Mouse (Mus musculus): Measurements from ENCODE around the gene F13a1. TPM values are rescaled to one million over a fixed set of nuclear protein-coding genes. Genes with fewer than 3 reads are reported as not detected.

F13a1 gene
- polyA plus RNA-seq (2012; rRNA removed), result 17.8 and 21.2 TPM in 2 replicates

DNA sequence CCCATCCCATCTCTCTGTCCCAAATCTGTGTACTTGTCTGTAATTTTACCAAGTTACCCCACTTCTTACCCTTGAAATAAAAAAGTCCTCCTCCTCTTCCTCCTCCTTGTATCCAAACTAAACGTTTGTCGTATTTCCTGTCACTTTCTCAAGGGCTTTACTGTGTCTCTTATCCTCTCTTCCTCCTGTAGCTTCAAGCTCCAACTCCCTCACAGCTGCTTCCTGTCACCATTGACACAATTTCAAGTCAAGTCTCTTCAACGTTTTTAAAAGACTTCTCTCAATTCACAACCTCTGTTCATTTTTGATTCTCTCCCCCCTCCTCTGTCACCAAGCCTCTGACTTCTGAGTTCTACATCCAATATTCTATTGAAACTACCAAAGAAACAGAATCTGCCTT lies at the start of gene F13a1:
TSS of gene F13a1 (minus strand) at position 119 of the 400 bp plus-strand sequence.
- DNase-seq (ENCODE audit: low read depth), result no peak

DNA sequence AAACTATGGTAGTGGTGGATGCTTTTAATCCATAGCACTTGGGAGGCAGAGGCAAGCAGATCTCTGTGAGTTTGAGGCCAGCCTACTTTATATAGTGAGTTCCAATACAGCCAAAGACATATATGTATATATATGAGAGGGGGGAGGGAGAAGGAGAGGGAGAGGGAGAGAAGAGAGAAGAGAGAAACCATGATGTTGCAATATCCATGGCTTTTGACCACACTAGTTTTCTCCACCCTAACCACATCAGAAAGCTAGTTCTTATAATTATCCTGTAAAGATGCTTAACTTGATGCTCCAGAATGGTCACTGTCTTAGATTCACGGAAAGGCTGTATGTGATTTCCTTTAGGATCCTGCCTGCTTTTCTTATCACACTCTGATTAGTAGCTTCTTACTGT lies 41.6 kb upstream of the F13a1 start:
- no peak for DNase-seq (ENCODE audit: low read depth)

DNA sequence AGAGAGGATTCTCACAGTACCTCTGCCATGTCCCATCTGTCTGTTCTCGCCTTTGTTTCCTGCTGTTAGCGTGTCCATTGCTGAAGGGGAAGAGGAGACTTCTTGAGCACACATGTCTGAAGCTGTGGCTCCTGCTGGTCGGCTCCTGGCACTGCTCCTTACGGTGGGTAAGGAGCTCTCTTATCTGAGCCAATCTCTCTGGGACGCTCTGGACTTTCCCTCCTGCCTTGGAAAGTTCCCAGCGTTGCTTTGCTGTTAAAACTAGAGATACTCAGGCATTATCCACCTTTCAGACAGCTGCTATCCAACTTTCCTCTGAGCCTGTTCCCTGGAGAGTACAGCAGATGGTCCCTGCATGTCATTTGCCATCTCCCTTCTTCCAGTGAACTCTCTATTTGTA lies 39.1 kb upstream of the F13a1 start:
- no peak for DNase-seq (ENCODE audit: low read depth)

DNA sequence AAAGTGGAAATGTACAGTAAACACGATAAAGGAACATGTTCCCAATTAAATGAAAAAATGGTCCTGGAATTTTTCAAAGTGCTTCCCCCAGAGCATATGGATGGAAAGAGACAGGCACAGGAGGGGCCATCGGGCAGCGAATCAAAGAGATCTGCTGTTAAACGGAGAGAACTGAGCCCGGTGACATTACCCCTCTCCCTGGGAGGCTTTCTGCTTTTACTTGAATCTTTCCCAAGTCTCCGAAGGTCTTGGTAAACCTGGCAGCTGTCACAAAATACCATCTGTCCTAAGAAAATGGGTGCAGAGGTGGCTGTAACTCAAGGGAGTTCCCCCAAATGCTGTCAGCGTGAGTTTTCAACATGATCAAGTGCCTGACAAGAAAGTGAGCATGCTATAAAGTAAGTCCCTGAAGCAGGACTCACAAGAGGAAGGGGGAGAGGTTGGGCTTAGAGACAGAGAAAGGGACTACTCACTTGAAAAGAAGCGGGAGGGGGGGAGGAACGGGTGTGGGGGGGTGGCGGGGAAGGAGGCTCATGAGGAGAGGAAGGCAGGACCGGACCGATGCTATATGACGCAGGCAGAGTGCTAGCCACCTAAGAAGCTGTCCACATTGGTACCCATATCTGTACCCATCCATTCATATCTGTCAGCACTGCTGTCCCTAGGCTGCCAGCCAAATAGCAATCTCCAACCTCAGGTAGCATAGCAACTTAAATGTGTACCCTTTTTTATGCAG lies 31.6 kb upstream of the F13a1 start:
- DNase-seq (ENCODE audit: low read depth), result no peak

DNA sequence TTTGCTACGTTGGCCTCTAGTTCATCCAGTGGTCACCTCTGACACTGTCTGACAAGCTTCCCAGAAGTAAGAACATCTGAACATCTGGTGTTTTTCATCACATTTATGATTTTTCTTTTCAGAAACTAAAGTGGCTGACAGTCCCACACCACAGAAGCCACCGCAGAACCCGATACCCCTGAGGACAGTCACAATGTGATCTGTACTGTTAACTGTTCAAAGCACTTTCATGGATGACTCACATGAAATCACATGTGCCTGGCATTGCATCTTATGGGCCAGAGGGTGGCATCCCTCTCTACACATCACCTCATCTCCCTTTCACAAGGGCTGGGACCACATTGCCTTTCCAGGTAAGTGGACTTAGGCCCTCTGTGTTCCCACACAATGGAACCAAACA lies 21.3 kb upstream of the F13a1 start:
- DNase-seq (ENCODE audit: low read depth), result no peak

DNA sequence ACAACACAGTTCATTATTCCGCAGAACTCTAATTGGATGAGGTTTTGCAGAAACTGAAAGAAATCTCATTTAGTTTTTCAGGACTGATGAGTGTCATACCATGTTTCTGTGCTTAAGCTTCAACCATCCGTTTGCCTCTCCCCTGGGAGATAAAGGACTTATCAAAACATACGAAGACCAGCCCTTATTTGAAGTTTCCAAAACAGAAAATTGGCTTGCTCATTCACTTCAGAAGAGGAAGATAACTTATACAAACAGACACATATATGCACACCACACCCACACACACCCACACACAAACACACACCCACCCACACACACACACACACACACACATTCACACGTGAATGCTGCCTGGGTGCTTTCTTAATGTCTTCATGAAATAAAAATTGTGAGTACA lies 20.8 kb upstream of the F13a1 start:
- DNase-seq (ENCODE audit: low read depth), result no peak

DNA sequence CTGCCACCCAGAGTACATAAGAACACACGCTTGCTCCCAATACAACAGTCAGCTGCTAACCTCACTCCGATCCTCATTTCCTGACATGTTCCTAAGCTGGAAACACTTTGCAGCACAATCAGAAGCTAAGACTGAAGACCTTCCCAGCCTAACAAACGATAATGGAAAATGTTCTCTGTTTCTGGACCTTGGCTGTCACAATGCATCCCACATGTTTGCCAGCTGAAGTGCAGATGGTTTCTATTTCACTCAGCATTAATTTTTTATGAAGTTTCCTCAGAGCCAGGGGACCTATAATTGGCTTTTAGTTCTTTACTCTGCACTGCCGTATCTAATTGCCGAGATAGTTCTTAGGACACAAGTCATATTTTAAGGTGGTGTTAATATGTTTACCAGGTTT lies 10.8 kb upstream of the F13a1 start:
- no peak for DNase-seq (ENCODE audit: low read depth)

DNA sequence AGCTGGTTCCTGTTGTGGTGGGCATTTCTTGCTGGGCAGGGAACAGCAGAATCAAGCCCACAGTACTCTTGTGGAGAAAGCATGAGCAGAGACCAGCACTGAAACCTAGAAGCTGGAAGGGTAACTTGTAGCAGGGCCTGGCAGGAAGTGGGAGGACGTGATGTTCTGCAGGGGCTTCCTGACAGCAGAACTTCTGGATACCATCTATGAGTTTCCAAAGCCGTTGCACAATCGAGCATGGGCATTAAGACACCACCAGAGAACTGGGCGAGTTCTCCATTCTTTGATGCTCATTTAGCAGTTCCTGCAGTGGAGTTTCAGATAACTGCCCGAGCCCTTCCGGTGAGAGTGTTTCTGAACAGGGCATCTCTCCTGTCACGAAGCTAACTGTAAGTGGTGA lies 6.6 kb upstream of the F13a1 start:
- no peak for DNase-seq (ENCODE audit: low read depth)

DNA sequence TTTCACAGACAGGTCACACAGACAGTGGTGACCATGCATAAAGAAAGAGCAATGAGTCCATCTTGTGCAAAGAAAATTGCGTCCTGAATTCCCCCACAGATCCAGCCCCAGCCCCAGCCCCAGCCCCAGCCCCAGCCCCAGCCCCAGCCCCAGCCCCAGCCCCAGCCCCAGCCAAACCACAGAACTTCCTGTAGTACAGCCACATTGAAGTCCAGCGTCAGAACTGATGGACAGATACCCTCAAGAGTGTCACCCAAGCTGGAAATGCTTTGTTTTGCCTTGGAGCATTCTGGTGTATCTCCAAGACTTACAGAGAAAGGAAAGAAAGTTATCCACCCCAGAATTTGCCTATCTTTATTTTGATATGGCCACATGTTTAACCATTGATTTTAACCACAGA lies 413 bp downstream of the F13a1 start:
- DNase-seq (ENCODE audit: low read depth), result no peak

DNA sequence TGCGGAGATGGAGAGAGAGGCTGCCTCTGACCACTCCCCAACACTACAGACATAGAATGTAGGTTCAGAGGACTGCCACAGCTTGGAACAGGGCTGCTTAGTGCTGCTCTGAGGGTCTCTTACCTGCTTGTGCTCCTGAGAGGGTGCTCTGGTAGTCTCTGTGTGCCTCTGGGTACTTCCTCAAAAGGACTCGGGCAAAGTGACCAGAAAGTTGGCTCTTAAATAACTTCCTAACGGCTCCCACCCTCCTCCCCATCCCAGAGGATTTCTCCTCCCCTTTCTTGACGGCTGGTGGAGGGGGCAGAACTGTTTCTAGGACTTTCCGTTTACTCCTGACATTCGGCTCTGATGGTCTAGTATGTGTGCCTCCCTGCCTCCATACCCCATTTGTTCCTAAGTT lies 1.0 kb downstream of the F13a1 start:
- DNase-seq (ENCODE audit: low read depth), result no peak

DNA sequence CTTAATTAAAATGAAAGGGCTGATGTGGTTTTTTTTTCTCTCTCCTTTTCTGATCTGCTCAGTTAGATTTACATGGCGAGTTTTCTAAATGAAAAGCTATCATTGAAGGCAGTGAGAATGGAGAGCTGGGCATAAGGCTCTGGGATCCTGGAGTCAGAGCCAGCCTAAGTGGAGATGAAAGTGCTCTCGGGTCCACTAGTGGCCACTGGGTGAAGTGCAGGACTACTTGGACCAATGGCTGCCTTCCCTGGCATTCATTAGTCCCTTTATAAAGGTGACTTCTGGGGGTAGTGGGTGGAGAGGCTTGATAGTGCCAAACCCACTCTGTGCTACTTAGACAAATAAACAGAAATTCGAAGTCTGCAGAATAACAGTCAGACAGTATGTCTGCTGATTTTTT lies 5.0 kb downstream of the F13a1 start:
- DNase-seq (ENCODE audit: low read depth), result no peak

DNA sequence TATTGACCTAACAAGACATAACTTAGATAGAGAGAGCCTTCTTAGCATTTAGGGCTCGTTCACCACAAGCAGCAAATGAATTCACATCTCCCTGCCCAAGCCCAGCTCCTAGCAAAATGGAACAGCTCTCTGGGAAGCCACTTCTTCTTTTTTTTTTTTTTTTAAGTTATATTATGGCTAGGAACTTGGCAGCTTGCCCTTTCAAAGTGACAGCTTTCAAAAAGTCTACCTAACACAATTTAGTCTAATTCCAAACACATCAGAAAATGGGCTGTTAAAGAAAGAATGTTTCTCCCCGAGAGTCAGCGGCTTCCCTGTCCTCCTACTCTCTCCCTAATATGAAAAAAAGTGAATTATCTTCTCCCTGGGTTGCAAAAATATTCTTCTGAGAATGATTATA lies 15.3 kb downstream of the F13a1 start:
- no peak for DNase-seq (ENCODE audit: low read depth)

DNA sequence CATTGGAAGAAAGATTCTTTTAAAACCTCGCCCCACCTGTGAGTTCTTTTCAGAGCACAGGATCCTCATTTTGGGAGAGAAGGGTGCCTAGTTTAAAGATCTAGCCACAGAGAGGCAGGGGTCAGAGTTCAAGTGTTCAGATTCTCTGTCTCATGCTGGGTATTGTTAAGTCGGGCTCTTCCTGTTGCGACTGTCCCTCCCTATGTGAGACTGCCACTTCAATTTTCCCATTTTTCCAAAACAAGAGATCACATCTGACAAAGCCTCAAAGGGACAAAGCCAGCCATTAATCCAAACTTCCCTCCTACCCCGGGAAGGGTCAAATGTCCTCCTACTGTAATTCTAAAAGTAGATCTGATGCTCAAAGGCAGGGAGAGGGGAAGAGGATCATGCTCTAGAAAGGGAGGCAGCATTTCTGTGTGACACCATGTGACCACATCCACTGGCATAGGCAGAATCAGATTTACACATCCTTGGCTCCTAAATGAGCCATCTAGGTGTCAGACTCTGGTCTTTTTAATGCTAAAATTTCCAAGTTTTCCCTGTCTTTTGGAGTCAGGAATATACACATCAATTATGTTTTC lies 24.0 kb downstream of the F13a1 start:
- no peak for DNase-seq (ENCODE audit: low read depth)

DNA sequence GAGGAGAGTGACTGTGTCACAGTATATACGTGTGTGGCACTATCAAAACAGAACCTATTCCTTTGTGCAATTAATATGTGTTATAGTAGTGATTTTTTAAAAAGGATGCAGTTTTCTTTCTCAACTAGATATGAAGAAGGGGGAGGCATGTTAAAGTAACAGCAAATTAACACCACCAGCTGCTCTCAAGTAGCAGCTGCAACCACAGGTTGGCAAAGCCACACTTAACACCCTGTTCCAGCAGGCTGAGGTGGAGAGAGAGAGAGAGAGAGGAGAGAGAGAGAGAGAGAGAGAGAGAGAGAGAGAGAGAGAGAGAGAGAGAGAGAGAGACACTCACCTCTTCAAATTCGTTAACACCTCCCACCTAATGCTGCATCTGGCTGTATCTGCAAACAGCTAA lies 28.5 kb downstream of the F13a1 start:
- no peak for DNase-seq (ENCODE audit: low read depth)

DNA sequence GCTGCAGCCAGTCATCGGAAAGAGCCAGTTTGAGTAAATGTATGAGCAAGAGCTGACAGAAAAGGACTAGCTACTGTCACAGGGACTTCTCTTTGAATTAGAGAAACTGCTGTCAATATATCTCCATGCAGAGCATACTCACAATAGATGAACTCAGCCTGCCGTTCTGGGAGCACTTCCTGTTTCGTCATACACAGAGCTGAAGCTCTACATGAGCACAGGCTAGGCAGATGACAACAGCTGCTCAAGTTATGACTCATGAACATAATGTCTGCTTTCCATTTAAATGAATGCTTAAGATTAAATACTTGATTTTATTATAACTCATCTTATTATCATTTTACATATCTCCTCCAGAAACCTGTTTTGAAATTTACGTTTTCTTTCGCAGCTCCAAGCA lies 39.3 kb downstream of the F13a1 start:
- no peak for DNase-seq (ENCODE audit: low read depth)

DNA sequence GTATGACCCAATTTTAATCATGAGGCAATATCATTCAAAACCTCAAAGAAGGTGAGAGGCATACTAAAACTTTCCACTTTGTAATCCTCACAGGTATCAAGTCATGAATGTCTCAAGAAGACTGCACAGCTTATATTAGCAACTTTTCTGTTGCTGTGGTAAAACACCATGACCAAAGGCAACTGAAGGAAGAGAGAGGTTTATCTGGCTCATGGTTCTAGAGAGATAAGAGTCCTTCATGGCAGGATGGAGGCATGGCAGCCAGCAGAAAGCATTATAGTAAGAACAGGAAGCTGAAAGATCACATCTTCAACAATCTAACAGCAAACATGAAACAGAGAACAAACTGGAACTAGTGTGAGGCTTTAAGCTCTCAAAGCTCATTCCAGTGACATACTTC lies 43.8 kb downstream of the F13a1 start:
- DNase-seq (ENCODE audit: low read depth), result no peak

DNA sequence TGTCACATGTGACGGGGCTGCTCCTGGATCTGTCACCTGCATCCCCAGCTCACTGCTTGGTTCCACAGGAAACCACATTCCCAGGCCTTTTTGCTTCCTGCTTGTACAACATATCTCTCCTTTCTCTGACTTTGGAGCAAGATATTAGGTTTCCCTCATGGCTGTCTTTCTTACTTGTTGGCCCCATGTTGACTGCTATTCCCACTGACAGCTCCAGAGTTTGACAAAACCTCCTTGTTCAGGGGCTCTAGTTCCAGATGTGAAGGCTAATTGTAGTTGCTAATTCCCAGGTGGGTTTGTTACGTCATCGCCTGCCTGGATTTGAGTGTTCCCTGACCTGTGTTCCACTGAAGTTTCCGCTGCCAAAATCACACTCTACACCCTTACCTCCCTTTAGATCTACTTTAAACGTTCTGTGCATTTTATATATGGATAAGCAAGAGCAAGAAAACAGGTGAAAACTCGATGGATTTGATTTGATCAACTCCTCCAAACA lies 50.8 kb downstream of the F13a1 start:
- DNase-seq (ENCODE audit: low read depth), result no peak

DNA sequence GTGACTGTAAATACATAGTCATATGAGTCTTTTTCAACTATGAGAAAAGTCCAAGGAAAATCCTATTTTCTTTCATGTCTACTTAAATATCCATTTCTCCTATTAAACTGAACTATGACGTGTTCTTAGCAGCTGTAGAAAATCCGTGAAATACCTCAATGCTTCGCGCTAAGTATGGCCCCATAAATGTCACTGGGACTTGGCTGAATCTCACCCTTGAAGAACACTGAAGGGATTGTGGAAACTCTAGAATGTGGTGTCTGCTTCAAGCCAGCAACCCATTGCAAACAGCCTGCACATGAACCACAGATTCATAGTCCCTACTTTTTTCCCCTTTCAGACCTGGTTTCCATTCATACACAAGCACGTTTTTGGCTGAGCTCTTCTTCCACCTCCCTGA lies 56.5 kb downstream of the F13a1 start:
- no peak for DNase-seq (ENCODE audit: low read depth)

DNA sequence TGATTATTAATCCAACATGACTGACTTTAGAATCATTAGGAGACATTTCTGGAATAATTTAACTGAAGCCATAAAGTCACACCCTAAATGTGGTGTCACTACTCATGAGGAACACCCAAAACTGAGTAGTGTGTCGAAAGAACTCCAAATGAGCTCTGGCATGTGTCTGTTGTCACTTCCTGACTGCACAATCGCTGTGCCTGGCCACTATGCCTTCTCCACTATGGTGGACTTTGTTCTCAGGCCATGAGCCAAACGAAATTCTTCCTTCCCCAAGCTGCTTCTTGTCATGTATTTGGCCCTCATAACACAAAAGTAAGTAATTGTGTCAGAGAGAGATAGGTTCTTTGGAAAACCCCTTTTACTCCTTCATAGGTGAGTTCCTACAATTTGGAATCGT lies 61.7 kb downstream of the F13a1 start:
- no peak for DNase-seq (ENCODE audit: low read depth)

DNA sequence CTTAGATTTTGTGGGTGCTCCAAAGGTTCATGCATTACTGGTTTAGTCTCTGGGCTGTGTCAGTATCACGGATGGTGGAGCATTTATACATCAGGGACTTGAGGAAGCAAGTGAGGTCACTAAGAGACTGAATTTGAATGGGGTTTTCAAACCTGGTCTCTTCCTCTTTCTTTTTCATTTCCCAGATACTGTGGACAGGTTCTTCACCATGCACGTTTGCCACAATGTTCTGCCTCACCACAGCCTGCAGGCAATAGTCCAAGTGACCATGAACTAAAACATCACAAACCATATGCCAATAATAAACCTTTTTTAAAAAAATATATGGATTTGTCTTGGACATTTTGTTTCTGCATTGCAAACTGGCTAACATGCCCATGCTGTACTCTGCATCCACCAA lies 77.0 kb downstream of the F13a1 start:
- DNase-seq (ENCODE audit: low read depth), result no peak

DNA sequence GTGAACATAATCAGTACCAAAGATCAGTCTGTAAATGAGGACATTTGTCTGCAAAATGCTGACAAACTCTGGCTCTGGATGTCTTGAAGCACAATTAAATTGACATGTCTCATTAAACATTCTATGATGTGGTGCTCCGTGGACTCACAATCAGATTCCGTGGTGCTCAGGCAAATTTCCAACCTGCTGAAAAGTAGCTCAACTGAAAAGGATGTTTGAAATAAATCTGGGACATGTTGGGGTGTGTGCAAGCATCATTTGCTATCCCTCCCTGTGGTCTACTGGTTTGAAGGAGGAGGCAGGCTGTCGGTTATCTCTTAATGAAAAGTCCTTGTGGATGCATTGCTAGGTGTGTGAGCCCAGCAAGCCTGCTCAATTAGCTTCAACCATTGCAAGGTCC lies 77.8 kb downstream of the F13a1 start:
- no peak for DNase-seq (ENCODE audit: low read depth)

DNA sequence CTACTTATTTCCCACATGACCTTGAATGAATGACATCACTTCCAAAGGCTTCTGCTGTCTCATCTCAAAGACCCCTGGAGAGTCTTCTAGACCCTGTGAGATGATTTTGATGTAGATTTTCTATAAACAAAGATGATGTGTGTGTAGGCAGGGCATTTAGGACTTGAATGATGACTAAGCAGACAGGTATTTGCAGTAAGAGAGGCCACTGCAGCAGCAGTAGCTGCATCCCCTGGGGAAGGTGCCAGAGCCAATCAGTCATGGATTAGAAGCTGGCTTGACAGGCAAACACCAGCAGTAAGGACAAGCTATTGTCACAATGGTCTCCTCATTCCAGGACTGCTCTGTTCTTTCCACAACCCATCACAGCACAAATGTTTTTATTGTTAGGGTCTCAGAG lies 87.1 kb downstream of the F13a1 start:
- DNase-seq (ENCODE audit: low read depth), result no peak

DNA sequence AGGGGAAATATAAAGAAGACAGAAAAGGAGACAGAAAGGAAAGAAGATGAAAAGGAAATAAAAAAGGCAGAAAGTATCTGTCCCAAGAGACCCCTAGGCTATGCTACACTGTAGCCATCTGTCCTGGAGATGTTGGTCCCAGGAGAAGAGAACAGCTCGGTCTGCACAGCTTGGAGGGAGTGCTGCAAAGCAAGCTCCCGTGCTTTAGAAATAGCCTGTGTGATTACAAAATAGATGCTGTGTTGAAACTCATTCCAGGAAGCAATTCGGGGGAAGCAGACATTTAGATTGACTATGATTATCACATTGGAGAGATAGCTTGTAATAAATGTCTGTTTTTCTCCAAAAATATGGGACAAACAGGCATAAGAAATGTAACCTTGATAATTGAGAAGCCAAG lies 91.0 kb downstream of the F13a1 start:
- DNase-seq (ENCODE audit: low read depth), result no peak

DNA sequence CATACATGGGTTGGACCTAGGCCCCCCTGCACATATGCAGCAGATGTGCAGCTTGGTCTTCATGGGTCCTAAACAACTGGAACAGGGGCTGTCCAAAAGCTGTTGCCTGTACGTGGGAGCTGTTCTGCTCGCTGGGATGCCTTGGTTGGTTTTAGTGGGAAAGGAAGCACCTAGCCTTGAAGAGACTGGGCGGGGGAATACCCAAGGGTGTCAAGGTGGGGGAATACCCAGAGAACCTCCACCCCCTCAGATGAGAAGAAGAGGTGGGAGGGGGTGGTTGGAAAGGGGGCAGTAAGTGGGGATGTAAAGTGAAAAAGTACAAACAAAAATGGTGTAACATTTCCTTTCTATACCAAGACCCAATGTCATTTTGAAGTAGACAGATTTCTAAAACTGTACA lies 95.1 kb downstream of the F13a1 start:
- no peak for DNase-seq (ENCODE audit: low read depth)

Measured in gonadal fat pad, adult 2 months (tissue).